Mouse (Mus musculus): ENCODE results near the gene Foxf2.

GRCm38 (mm10) chr13:31620499-31620847 lies 5.1 kb upstream of the Foxf2 start:
- TF ChIP-seq POLR2A (IDR thresholded peaks at IDR 0.05; ENCODE audit: borderline replicate concordance, extremely low read depth, low read depth, low read length): no peak
- no peak for TF ChIP-seq CTCF (IDR thresholded peaks at IDR 0.05; ENCODE audit: insufficient read depth, low read length)

Data from lung, adult 2 months (tissue).